Mouse (Mus musculus): ENCODE results near the gene Unc45b. TPM values are rescaled to one million over a fixed set of nuclear protein-coding genes. Genes with fewer than 3 reads are reported as not detected.

The Unc45b gene
- under 1 TPM in 1 of 2 experiments, not detected in 1; 0.23 TPM for polyA plus RNA-seq (2017; shearing (Covaris generic))

DNA sequence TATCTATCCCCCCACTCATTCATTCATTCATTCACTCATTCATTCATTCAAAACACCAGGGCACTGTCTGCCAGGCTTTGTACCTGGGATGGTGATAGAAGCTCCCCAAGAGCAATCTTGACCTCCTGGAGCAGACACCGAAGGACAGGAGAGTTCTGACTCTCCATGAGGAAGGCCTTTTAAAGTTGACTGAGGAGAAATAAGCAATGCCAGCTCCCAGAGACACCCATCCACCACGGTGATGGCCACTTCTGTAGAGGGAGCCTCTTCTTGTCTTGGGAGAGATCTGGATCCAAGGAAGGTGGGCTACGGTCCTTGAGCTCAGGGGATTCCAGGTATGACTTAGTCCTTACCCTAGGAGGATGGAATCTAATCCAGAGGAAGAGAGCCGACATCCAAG is at the start of gene Unc45b:
Unc45b (plus strand) TSS at position 301 of the 400 bp plus-strand sequence.

DNA sequence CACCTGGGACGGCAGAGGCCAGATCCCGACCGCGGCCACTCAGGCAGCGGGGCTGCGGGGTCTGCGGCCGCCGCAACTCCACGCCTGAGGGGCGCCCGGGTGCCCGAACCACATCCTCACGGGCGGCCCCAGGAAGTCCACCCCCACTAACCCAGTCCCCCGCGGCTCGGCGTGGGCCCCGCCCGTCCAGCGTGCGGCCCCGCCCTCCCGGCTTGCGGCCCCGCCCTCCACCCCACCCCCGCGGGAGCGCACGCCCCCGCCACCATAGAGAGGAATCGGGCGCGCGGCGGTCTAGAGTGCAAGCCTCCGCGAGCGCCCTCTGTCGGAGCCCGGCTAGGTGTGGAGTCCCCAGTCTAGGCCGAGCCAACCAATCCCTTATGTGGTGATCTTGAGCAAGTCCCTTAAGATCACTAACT is 39.3 kb upstream of the Unc45b start, which contains the start of gene Rffl:
Rffl (minus strand) TSS at position 180 of the 416 bp plus-strand sequence.

DNA sequence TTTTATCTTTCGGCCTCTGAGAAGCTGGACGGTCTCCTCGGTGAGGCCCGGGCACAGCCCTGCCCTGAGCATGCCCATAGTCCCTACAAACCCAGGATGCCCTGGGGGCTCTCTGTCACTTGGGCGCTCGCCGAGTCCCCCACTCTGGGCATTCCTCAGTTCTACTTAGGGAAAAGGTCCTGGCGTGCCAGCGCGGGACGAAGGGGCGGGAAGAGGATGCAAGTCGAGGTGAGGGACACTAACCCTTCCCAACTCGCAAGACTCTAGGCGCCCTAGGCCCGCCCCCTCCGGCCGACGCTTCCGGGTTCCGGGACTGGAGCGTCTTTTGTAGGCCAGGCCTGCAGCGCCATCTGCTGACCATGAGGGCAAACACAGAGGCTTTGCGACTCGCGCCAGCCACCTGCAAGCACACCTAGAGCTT is 20.0 kb upstream of the Unc45b start, which contains the start of gene Rad51d:
Rad51d (minus strand) TSS at position 273 of the 421 bp plus-strand sequence.

DNA sequence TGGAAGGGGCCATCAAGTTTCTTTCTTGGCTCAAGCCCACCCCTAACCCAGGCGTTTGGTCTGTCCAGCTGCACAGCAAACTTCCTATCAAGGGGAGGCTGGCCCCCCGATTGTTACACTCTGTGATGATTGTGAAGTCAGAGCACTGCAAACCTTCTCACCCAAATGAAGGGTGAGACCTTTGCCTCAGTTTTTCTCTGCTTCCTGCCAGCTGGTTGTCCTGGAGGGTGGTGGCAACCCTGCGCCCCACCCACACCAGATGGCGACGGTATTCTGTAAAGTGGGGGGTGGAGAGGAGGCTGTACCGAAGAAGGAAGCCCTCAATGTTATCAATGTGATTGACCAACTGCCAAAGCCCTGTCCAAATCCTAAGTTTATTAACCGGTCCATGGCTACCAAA is 18.4 kb upstream of the Unc45b start, which contains the start of gene Fndc8:
Fndc8 (plus strand) TSS at position 189 of the 400 bp plus-strand sequence.

DNA sequence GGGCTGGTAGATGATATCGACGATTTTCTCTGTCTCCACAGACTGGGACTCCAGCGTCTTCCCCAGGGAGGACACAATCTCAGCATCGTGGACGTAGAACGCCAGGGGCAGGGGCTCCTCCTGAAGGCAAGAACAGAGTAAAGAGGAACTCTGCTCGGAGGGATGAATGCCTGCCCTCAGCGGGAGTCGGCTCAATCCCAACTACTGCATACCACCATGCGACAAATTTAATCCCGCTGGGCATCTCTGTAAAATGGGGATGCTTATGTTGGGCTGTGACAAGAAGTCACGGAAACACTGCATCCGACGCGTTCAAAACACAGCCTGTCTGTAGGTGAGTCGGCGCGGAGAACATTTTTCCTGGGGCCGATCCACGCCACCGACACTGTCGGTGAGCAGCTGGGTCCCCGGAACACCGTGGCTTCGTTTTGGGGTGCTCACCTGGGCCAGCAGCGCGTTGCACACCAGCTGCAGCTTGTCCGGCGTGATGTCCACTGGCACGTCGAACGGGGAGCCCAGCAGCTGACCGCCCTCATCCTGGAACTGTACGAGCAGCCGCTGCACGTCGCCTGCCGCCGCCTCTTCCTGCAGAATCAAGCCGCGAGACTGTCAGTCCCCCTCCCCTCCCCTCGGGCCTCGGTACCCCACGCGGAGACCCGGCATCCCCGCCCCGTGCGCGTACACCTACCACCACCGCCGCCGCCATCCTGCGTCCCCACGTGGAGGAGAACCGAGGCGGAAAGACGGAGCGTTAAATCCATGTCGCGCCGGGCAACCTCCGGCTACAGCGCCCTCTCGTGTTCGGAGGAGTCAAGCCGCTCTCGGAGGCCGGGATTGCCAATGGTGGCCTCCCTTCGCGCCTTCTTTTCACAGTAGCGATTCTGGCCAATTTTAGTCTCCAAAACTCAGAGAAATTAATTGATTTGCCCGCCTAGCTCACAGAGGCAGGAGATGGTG is 2.4 kb upstream of the Unc45b start, which contains the start of gene Nle1:
Nle1 (minus strand) TSS at position 761 of the 957 bp plus-strand sequence.

DNA sequence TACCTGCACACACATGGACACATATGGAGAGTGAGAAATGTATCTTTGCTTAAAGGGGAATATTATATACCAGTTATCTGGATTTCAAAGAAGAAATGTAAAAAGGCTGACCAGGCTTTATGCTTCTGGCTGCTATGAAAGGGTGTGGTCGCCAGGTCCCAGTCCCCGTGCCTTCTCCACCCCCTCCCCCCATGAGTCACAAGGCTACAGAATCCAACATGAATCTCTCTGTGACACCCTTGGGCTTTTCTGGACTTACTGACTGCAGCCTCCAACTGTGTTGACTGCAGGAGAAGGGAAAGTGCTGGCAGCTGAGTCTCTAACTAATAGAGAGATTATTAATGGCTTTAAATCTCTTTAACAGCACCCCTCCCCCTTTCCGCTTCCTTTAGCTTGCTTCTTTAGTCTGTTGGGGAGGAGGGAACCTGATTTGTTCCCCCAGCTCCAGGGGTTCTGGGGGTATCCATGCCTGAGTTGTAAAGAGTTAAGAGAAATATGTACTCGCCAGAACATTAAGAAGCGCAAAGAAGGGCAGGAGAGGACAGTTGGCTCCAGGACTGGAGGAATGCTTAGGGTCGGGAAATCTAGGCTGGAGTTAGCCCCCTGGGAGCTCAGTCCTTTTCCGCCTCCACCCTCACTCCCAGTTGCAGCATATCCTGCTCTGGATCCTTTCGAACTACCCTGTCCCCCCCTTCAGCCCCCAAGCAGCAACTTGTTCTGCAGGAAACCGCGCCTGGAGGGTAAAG is 40.6 kb downstream of the Unc45b start, which contains the start of gene Slfn5:
Slfn5 (plus strand) TSS at position 614 of the 746 bp plus-strand sequence.

DNA sequence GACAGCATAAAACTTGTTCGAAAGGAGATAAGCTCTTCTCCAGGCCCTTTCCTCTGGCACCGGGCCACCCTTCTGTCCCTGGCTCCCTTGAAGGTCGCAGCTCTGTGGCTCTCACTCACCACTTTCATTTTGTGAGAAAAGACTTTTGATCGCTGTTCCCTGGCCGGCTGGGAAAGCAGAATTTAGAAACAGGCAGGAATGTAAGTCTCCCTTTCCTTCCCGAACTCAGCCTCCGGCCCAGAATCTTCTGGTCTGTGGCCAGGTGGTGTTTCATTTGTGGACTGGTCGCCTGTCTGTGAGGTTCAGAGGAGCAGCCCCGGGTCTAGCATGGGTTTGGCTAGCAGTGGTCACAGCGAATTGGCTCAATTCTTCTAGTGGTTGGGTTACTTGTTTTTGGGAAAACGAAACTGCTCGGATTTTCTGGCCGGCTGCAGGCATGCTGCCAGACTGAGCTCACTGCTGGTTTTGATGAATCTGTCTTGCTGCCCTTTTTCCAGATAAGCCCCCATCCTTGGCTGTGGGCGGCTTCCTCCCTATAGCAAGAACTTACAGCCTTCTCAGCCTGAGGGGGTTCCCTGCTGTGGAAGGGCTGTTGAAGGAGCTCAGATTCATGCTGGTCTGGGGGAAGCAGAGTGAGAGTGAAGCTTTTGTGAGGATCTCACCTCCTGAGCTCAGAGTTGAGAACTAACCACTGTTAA is 81.3 kb downstream of the Unc45b start, which contains the start of gene Slfn9:
Slfn9 (minus strand) TSS at position 362 of the 698 bp plus-strand sequence.

Other genes starting within 250 kb of the Unc45b start
- 1 to 10 TPM in 1 of 2 experiments, under 1 TPM in 1; 0.25 to 1.8 TPM for gene Cct6b, start 146.2 kb upstream of the Unc45b start, polyA plus RNA-seq (2017; shearing (Covaris generic))
- gene Zfp830, start 146.2 kb upstream of the Unc45b start, polyA plus RNA-seq (2017; shearing (Covaris generic)), result 10 to 100 TPM; 27.4 to 30.4 TPM
- gene Lig3, start 129.4 kb upstream of the Unc45b start, polyA plus RNA-seq (2017; shearing (Covaris generic)), result 10 to 100 TPM; 28.6 to 32.2 TPM
- gene Rffl, start 39.3 kb upstream of the Unc45b start, polyA plus RNA-seq (2017; shearing (Covaris generic)), result 10 to 100 TPM; 13.0 to 15.8 TPM
- 10 to 100 TPM; 30.1 to 32.6 TPM for gene Rad51d, start 19.9 kb upstream of the Unc45b start, polyA plus RNA-seq (2017; shearing (Covaris generic))
- gene Fndc8, start 18.4 kb upstream of the Unc45b start, polyA plus RNA-seq (2017; shearing (Covaris generic)), result under 1 TPM in 1 of 2 experiments, not detected in 1; 0.26 TPM
- 10 to 100 TPM; 23.2 to 33.4 TPM for gene Nle1, start 2.1 kb upstream of the Unc45b start, polyA plus RNA-seq (2017; shearing (Covaris generic))
- 10 to 100 TPM; 28.1 to 34.1 TPM for gene Slfn5, start 40.8 kb downstream of the Unc45b start, polyA plus RNA-seq (2017; shearing (Covaris generic))
- 10 to 100 TPM in 1 of 2 experiments, 1 to 10 TPM in 1; 7.4 to 18.8 TPM for gene Slfn9, start 81.3 kb downstream of the Unc45b start, polyA plus RNA-seq (2017; shearing (Covaris generic))
- gene Slfn8, start 110.3 kb downstream of the Unc45b start, polyA plus RNA-seq (2017; shearing (Covaris generic)), result 100 to 1,000 TPM in 1 of 2 experiments, 10 to 100 TPM in 1; 66.2 to 118 TPM
- gene Slfn2, start 154.6 kb downstream of the Unc45b start, polyA plus RNA-seq (2017; shearing (Covaris generic)), result 1,000 to 10,000 TPM in 1 of 2 experiments, 100 to 1,000 TPM in 1; 613 to 1,021 TPM
- gene Slfn1, start 206.3 kb downstream of the Unc45b start, polyA plus RNA-seq (2017; shearing (Covaris generic)), result 100 to 1,000 TPM; 249 to 553 TPM